Mouse (Mus musculus) gastrocnemius, postnatal 4 days (tissue): ENCODE data around the gene Gramd2. TPM values are rescaled to one million over a fixed set of nuclear protein-coding genes. Genes with fewer than 3 reads are reported as not detected.
"Not testable (repeated sequence)": the region's sequence is repeated elsewhere in the genome, so short reads cannot be mapped to it uniquely, and the experiment has no call there.

Source experiments
- DNase-seq, 2 experiments: peaks; one replicate each; pipeline ENCODE4 v3.0.0; 2021 to 2022; ENCODE audit warnings: low spot score in 2 of 2, mixed read lengths in 2 of 2
- total RNA-seq, 2 experiments: library from RNA; stranded (reverse); gene quantifications; 2 replicates each; pipeline ENCODE4 v1.2.3; 2021

Gene Gramd2
- total RNA-seq, 2 experiments from 2014 or later = 0.54 to 0.60 TPM

- no peak for DNase-seq
Observed at GRCm38 (mm10) chr9:59718237-59718636, 38.3 kb downstream of the Gramd2 start.

GRCm38 (mm10) chr9:59721144-59721543 is 41.2 kb downstream of the Gramd2 start:
- DNase-seq = no peak

GRCm38 (mm10) chr9:59723096-59723657 is 43.2 kb downstream of the Gramd2 start:
- DNase-seq = peak; percentile 39 to 70

GRCm38 (mm10) chr9:59723791-59724442 is 44.0 kb downstream of the Gramd2 start:
- peak; percentile 25 to 35 for DNase-seq

DNA sequence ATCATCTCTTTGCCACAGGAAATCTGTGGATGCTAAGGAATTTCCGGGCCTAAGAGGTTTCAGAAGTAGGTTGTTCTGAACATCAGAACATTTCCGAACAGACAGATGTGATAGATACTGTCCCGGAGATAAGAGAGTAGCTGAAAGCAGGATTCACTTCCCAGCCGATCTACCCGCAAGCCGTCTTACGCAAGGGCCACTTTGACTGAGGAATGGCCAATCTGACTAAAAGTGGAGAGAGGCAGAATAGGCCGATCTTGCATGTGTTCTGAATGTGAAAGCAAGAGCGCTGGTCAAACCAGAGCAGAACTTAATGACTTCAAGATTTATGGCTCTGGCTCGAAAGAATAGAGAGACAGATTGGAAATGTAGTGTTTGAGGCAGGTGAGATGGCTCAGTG is 45.6 kb downstream of the Gramd2 start:
- no peak for DNase-seq

- DNase-seq = no peak
Observed at GRCm38 (mm10) chr9:59727569-59728286, 47.8 kb downstream of the Gramd2 start.

DNA sequence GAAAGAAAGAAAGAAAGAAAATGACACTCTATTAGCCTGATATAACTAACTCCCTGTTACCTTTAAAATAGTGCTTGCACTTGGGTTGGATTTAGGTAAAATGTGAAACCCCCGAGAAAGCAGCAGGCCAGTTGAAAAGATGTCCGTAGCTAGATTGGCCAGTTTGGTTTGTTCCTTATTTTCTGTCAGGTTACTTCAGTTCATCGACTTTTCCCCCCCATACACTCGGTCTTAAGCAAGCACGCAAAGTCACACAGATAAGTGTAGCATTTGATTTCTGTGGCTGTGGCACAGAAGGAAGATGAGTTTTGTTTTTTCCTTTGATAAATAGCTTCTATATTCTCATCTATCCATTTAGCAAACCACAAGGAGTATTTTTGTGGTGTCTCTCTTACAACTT is 51.2 kb downstream of the Gramd2 start:
- no peak for DNase-seq

DNA sequence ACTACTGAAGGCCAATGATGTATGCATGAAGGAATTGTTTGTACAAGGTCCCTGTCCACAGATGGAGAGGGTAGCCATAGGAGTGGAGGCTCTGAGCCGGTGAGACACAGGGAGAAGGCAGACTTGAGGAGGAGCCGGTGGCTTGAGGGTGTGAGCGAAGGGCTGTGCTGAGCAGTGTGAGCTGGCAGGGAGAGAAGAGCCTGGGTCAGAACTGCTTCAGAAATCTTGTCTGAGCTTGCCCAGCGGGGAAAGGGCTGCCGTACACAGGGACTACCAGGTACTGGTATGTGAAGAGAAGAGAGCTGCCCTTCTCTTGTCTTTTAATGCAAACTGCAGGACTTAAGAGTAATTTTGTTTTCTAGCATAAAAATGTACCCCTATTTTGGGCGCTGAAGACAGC is 53.1 kb downstream of the Gramd2 start:
- DNase-seq = no peak

- DNase-seq = no peak
Observed at GRCm38 (mm10) chr9:59735394-59735793, 55.5 kb downstream of the Gramd2 start.

DNA sequence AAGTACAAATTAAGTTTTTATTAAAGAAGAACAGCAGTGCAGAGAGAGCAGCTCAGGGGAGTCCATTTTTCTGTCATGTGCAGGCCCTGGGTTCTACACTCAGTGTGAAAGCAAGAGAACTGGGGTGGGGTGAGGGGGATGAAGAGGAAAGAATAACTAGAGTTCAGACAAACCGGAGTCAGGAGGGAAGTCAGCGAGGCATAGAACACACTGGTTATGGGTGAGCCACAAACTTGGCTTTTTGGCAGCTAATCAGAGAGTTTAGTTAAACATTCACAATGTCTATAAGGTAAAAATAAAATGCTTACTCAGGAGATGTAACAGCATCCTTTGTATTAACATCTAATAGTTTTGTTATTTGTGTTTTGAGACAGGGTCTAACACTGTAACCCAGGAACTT is 60.6 kb downstream of the Gramd2 start:
- no peak for DNase-seq

- no peak for DNase-seq
Observed at GRCm38 (mm10) chr9:59743903-59744302, 64.0 kb downstream of the Gramd2 start.

GRCm38 (mm10) chr9:59748387-59748786 is 68.4 kb downstream of the Gramd2 start:
- no peak for DNase-seq

DNA sequence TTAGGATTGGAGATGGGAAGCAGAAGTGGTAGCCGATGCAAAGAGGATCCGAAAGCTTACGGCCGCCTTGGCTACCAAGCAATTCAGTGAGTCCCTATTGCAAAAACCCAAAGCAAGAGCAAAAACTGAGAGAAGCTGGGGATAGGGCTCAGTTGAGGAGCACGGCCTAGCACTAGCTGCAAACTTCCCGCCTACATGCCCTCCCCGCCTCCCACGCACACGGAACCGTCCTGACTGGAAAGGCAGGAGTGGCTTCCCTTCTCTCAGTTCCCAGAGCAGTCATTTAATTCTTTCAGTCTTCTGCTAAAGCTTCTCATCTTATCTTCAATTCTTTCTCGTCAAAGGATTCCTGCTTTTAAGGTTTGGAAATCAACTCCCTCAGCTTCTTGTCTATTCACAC is 69.0 kb downstream of the Gramd2 start:
- no peak for DNase-seq

GRCm38 (mm10) chr9:59749581-59750265 is 69.8 kb downstream of the Gramd2 start:
- DNase-seq = no peak

- peak; percentile 100 for DNase-seq
Observed at GRCm38 (mm10) chr9:59750267-59751065, 70.5 kb downstream of the Gramd2 start, which contains the start of the genes Senp8 and Myo9a. Gene Senp8 (minus strand): TSS chr9:59750710. Gene Myo9a (plus strand): TSS chr9:59750896.

DNA sequence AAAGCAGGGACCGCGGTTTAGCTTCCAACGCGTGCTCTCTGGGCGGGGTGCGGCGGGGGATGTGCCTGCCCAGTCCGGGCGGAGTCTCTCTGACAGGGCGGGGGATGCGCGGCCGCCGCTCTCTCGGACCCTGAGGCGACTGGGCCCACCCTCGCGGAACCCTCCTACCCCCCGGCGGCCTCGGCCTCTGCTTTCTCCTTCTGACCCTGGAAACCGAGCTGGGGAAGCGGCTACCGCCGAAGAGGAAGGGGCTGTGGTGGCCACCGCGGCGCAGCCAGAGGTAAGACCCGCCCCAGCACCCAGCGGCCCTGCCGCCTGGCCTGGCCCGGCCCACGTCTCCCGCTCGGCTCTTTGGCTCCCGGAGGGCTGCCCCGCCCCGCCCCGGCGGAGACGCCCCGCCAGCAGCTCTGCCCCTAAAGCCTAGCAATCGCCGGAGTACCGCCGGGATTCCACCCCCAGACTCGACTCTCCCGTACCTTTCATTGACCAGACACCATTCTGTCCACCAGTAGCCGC is 71.2 kb downstream of the Gramd2 start:
- peak; percentile 77 to 89 for DNase-seq

DNA sequence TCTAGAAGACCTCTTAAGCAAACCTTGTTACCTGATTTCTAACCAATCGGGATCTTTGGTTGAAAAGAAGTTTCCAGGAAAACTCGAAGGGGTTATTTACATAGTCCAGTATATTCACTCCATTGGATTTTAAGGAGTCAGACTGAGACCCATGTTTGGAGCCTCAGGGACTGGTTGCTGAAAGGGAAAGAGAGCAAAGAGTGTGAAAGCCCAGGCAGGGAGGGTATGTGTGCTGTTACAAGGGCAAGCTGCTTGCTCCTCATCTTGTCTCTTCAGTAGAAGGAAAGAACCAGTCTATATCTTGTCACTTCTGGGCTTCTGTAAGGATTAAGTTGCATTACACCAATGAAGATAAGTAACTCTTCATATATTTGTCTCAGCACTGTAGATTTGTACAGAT is 72.0 kb downstream of the Gramd2 start:
- DNase-seq = no peak

GRCm38 (mm10) chr9:59755199-59755598 is 75.3 kb downstream of the Gramd2 start:
- no peak for DNase-seq

- not testable (repeated sequence) for DNase-seq
Observed at GRCm38 (mm10) chr9:59757016-59757415, 77.1 kb downstream of the Gramd2 start.

- DNase-seq = no peak
Observed at GRCm38 (mm10) chr9:59760515-59760914, 80.6 kb downstream of the Gramd2 start.
